Mouse (Mus musculus): ENCODE measurements around the gene Gnmt.

DNA sequence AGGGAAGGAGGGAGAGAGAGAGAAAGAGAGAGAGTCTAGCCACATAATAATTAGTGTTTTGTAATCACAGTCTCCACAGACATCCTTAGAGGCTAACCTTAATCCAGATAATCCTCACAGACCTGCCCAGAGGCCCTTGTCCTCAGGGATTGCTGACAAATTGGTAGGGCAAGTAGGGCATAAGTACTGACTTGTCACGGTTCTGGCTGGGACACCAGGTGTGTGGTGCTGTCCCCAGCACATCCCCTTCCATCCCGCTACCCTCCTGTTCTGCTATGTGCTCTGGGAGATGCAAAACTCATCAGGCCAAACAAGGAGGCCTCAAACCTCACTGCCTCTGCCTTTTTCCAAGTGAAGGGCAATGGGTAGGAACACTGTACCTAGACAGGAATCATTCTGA lies 16.5 kb upstream of the Gnmt start:
- TF ChIP-seq GATA1 (IDR thresholded peaks at IDR 0.05; ENCODE audit: borderline replicate concordance, low read length) = no peak
- no peak for TF ChIP-seq CTCF (IDR thresholded peaks at IDR 0.05; ENCODE audit: low read depth, low read length)
- no peak for TF ChIP-seq TAL1 (conservative IDR thresholded peaks at IDR 0.05; ENCODE audit: low read depth, low read length)
